Mouse (Mus musculus) heart, embryonic 15.5 days (tissue): ENCODE results near the gene Klhl29. TPM values are rescaled to one million over a fixed set of nuclear protein-coding genes. Genes with fewer than 3 reads are reported as not detected.

Experiments used
- ATAC-seq: fragments of 200-750 bp; cut with Nextera tagmentation; replicated peaks from 2 replicates; pipeline ENCODE4 v1.8.0; 2017; ENCODE audit warnings: low read depth, moderate TSS enrichment; ENCODE audit not compliant: insufficient number of reproducible peaks, insufficient read depth, low FRiP score
- H3K27ac ChIP-seq: fragments of 300-500 bp; sonication (generic); 2 replicates; pipeline ENCODE4 v1.5.1; 2015; ENCODE audit warnings: mild to moderate bottlenecking, inconsistent platforms
- H3K27me3 ChIP-seq: fragments of 300-500 bp; sonication (generic); 2 replicates; pipeline ENCODE4 v1.6.1; 2015; ENCODE audit warnings: inconsistent platforms
- H3K36me3 ChIP-seq: fragments of 300-500 bp; sonication (generic); 2 replicates; pipeline ENCODE4 v1.6.1; 2015; ENCODE audit warnings: mild to moderate bottlenecking, inconsistent platforms
- H3K4me1 ChIP-seq: fragments of 300-500 bp; sonication (generic); replicated peaks from 2 replicates; pipeline ENCODE4 v1.6.1; 2015; ENCODE audit warnings: inconsistent platforms
- H3K4me2 ChIP-seq: fragments of 300-500 bp; sonication (generic); 2 replicates; pipeline ENCODE4 v1.6.1; 2015; ENCODE audit warnings: inconsistent platforms, mild to moderate bottlenecking, moderate library complexity
- H3K4me3 ChIP-seq: fragments of 300-500 bp; sonication (generic); 2 replicates; pipeline ENCODE4 v1.5.1; 2015; ENCODE audit warnings: mild to moderate bottlenecking, inconsistent platforms
- H3K9ac ChIP-seq: fragments of 300-500 bp; sonication (generic); 2 replicates; pipeline ENCODE4 v1.6.1; 2015; ENCODE audit warnings: mild to moderate bottlenecking, inconsistent platforms
- H3K9me3 ChIP-seq: fragments of 300-500 bp; sonication (generic); replicated peaks from 2 replicates; pipeline ENCODE4 v1.6.1; 2016; ENCODE audit warnings: inconsistent platforms
- WGBS: fragments of 180-500 bp; shearing (Covaris S2); methylation state at CpG from one replicate; pipeline ENCODE4 v1.1.7; 2015; ENCODE audit warnings: mixed read lengths; 5-methylcytosine and 5-hydroxymethylcytosine counted together
- polyA plus RNA-seq: library from polyadenylated mRNA; unstranded; fragments of >200 nt; fragmentation: Nextera tagmentation; extraction: Ambion mirVana; gene quantifications from 2 replicates; pipeline ENCODE4 v1.2.1, GENCODE M21; 2015

Klhl29 gene
- polyA plus RNA-seq, 1 experiment from 2014 or later = 0.21 TPM

DNA sequence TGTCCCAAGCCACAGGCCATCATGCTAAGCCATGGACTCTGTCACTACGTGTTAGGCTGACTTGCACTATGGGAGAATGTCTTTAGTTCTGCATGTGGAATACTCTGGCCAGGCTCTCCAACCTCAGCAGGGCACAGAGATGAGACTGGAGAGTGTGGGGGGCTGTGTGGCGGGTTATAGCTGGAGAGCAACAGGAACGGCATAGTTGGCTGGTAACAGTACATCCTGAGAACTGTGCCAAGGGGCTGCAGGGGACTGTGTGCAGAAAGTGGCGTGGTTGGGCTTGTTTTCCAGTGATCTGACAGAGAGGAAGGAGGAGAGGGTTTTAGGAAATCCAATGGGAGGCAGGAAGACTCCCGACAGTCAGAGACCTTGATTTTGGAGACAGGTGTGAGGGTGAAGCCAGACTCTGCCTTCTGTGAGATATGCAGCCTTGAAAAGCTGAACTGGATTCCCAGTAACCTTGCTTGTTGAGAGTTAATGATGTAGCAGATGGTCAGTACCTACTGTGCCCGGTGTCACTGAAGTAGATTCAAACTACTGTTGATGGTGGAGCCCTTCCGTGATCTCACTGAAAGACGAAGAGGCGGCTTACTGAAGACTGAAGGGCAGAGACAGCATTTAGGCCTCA is 270.9 kb downstream of the Klhl29 start:
- Histone ChIP-seq H3K4me1 (peaks cover 2% of the 10 kb centered on the region; the same call in 1 of the 2 replicates), H3K36me3 (no peaks in the 10 kb centered on the region), H3K9ac (no peak overlapping the region), H3K27me3 (no peaks in the 10 kb centered on the region), H3K27ac (no peak overlapping the region), H3K9me3 (no peaks in the 10 kb centered on the region), H3K4me2 (no peak overlapping the region), H3K4me3 (no peak overlapping the region)
- WGBS = 77% methylated on average over 9 of the region's 9 CpGs
- ATAC-seq = no peak

DNA sequence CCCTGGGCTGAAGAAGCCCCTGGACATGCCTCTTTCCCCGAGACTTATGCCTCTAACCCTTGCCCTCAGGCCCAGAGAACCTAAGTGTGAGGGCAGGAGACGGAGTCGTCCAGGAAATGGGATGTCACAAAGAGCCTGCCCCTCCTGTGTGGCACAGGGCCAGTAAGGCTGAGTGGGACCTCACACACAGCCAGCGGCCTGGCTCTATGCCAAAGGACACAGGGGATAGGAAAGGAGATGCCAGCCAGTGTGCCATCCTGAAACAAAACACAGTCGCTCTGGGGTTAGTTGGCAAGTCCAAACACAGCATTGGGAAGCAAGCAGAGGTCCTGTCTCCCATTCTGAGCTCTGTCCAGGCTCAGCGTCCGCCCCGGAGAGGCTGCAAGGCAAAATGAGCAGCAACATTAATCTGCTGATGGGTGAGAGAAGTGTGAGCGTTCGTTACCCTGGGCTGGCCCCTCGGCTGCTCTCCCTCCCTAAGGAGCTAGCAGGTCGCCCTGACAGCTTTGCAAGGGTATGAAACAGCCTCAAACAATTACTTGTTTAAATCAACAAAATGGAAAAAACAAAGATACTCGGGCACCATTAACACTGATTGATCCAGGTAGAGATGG is 274.0 kb downstream of the Klhl29 start:
- ATAC-seq = no peak
- Histone ChIP-seq H3K4me3 (no peak overlapping the region), H3K9ac (no peak overlapping the region), H3K4me2 (no peak overlapping the region), H3K4me1 (peaks cover 2% of the 10 kb centered on the region; the same call in 1 of the 2 replicates), H3K9me3 (no peaks in the 10 kb centered on the region), H3K27me3 (no peaks in the 10 kb centered on the region), H3K36me3 (no peaks in the 10 kb centered on the region), H3K27ac (no peak overlapping the region)
- WGBS = 54% methylated on average over 13 of the region's 13 CpGs

DNA sequence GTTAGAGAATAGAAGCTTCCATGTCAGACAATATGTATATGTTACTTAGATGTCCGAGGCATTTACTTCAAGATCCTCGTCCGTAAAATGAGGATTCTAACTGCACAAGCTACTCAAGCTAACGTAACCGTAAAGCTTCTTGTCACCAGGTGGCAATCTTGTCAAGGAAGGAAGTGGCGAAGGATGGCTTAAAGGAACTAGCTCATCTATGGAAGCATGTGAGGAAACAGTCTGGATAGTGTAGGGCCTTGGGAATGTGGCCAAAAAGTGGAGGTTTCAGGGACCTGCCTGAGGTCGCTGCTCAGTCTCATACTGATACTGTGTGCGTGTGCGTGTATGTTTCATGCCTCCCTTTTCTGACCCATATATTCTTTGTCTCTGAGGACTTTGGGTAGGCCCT is 275.9 kb downstream of the Klhl29 start:
- Histone ChIP-seq H3K4me3 (no peak overlapping the region), H3K9me3 (no peaks in the 10 kb centered on the region), H3K9ac (no peak overlapping the region), H3K27me3 (no peaks in the 10 kb centered on the region), H3K27ac (no peak overlapping the region), H3K4me2 (no peak overlapping the region), H3K4me1 (peaks cover 2% of the 10 kb centered on the region; the same call in 1 of the 2 replicates), H3K36me3 (no peaks in the 10 kb centered on the region)
- 74% methylated on average over 9 of the region's 9 CpGs for WGBS
- 0 out of 2 replicates have a peak, but pooled peaks have one; percentile 32 for ATAC-seq

DNA sequence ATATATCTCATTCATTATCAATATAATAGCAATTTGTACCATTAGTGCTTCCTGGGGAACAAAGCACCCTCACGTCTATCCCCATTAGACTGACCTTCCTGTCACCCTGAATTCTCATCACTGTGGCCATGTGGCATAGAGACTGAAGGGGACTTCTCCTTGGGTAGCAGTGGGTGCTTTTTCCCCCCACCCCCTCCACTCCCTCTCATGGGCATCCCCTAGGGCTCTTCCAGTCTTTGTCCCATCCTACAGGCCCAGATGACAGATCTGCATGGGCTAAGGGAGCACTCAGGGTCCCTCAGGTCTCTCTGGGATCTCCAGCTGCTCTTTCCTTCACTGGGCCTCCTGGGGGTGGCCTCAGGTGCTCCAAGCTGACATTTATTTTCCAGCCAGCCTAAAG is 286.8 kb downstream of the Klhl29 start:
- no peaks in the 10 kb centered on the region for H3K27me3 ChIP-seq

DNA sequence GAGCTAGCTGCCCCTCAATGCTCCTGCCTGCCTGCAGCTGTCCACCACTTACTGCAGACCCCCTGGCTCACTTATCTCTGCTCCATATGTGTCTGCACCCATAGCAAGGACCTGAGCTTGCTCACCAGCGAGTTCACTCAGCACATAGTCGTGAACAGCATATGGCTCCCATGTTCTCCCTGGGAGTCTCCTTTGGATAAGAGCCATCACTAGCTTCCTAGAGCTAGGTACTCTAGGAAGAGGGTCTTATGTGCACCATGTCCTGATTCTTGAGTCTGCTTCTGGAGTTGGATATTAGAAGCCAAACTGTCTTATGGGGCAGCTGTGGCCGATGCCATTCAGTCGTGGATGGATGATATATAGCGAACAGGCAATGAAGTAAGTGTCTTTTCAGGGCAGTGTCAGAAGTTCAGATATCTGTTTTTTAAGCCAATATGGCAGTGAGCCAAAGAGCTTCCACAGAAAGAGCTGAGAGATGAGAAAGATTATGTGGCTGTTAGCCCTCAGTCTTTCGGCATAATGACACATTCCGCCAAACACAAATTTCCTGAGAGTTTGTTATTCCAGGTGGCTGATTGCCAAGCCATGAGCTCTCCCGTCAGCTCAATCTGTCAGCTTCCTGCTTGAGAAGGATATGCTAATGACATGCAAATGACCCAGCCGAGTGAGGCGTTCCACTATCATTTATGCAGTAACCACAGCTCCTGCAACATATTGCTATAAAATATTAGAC is 287.5 kb downstream of the Klhl29 start:
- 22% methylated on average over 10 of the region's 10 CpGs for WGBS
- Histone ChIP-seq H3K27ac (no peak overlapping the region), H3K9ac (no peak overlapping the region), H3K4me1 (peaks cover 10% of the 10 kb centered on the region), H3K27me3 (no peaks in the 10 kb centered on the region), H3K4me2 (peak overlapping the region; percentile 9; the same call in 1 of the 2 replicates), H3K4me3 (no peak overlapping the region), H3K9me3 (no peaks in the 10 kb centered on the region), H3K36me3 (no peaks in the 10 kb centered on the region)
- no peak for ATAC-seq

More for the DNA sequence above, 286.8 kb downstream of the Klhl29 start:
- WGBS = 25% methylated on average over 1 of the region's 1 CpGs
- Histone ChIP-seq H3K4me2 (no peak overlapping the region), H3K36me3 (no peaks in the 10 kb centered on the region), H3K9me3 (no peaks in the 10 kb centered on the region), H3K27ac (no peak overlapping the region), H3K4me1 (peaks cover 10% of the 10 kb centered on the region), H3K4me3 (no peak overlapping the region), H3K9ac (no peak overlapping the region)
- ATAC-seq = peak; percentile 25; the same call in 1 of the 2 replicates

DNA sequence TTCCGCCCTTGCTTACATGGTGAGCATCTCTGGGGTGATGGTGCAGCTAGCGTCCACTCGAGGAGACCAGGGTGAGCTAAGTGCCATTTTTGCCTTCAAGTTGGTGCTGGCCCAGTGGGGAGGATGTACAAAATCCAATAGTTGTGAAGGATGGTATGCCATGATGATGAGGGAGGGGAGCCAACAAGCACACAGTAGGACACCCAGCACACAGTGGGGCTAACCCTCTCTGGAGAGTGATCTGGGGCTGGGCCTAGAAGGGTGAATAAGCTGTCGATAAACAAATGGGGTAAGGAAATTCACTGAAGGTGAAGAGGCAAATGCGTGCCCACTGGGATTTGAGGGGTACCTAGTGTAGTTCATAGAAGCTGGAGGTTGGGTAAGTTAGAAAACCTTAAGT is 290.8 kb downstream of the Klhl29 start:
- 0 out of 2 replicates have a peak, but pooled peaks cover 3% of the 10 kb centered on the region for H3K9me3 ChIP-seq
- no peak overlapping the region for H3K4me3 ChIP-seq
- H3K36me3 ChIP-seq = no peaks in the 10 kb centered on the region
- 88% methylated on average over 5 of the region's 5 CpGs for WGBS
- no peaks in the 10 kb centered on the region for H3K27me3 ChIP-seq
- peaks cover 10% of the 10 kb centered on the region for H3K4me1 ChIP-seq
- no peak overlapping the region for H3K27ac ChIP-seq
- no peak overlapping the region for H3K9ac ChIP-seq
- H3K4me2 ChIP-seq = no peak overlapping the region
- no peak for ATAC-seq

DNA sequence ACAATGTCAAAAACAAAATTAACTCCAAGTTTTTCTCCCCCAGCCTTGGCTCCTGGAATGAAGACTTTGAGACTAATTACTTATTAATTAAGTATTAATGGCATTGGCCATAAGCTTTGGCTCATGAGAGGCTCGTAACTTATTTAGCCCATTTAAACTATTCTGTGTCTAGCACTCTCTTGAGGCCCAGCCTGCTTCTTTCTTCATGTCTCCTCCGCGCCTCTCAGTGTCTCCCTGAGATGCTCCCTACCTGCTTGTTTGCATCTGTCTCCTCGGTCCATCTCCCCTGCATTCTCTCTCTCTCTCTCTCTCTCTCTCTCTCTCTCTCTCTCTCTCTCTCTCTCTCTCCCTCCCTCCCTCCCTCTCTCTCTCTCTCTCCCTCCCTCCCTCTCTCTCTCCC is 294.0 kb downstream of the Klhl29 start:
- Histone ChIP-seq H3K27me3 (no peaks in the 10 kb centered on the region), H3K36me3 (no peaks in the 10 kb centered on the region), H3K4me3 (no peak overlapping the region), H3K4me1 (no peaks in the 10 kb centered on the region), H3K9me3 (0 out of 2 replicates have a peak, but pooled peaks cover 3% of the 10 kb centered on the region), H3K9ac (no peak overlapping the region), H3K4me2 (no peak overlapping the region), H3K27ac (no peak overlapping the region)
- 85% methylated on average over 4 of the region's 4 CpGs for WGBS
- no peak for ATAC-seq

DNA sequence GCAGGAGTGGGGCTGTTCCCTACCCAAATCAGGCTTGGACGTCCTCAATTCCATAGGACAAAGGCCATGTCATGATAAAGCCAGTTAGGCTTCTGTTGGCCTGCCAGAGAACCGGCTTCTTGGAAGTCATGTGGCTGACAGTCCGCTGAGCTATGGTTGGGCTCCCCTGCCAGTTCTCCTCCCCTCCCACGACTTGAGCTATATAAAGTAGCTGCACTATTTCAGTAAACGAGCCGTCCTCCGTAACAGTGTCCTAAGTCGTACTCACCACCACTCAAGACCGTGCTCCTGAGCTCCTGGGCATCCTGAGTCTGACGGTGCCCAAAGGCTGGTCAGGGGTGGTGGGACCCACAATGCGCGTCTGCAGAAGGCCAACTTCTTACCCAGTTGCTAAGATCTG is 302.3 kb downstream of the Klhl29 start:
- Histone ChIP-seq H3K27me3 (no peaks in the 10 kb centered on the region), H3K9me3 (no peaks in the 10 kb centered on the region), H3K27ac (no peak overlapping the region), H3K4me2 (peak overlapping the region; percentile 49), H3K4me1 (peaks cover 3% of the 10 kb centered on the region; the same call in 1 of the 2 replicates), H3K9ac (no peak overlapping the region), H3K4me3 (no peak overlapping the region), H3K36me3 (no peaks in the 10 kb centered on the region)
- WGBS = 46% methylated on average over 12 of the region's 12 CpGs
- no peak; the same call in 1 of the 2 replicates for ATAC-seq

DNA sequence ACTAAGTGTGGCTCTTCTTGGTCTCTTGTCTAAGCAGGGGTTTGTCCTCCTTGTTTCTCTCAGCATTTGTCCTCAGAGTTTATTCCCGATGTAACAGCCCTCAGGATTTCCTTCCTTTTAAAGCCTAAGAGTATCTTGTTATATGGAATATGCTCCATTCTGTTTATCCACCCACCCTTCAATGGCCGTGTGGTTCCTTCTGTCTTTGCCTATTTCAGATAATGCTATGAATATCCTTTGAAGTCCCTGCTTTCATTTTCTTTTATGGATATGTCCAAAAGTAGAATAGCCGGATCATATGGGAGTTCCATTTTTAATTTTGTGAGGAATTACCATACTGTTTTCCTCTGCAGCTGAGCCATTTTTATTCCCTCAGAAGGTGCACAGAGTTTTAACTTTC is 305.4 kb downstream of the Klhl29 start:
- ATAC-seq = no peak
- Histone ChIP-seq H3K27ac (no peak overlapping the region), H3K4me3 (no peak overlapping the region), H3K9ac (no peak overlapping the region), H3K27me3 (no peaks in the 10 kb centered on the region), H3K9me3 (no peaks in the 10 kb centered on the region), H3K4me2 (no peak overlapping the region), H3K36me3 (no peaks in the 10 kb centered on the region), H3K4me1 (peaks cover 3% of the 10 kb centered on the region; the same call in 1 of the 2 replicates)
- 75% methylated on average over 3 of the region's 3 CpGs for WGBS

DNA sequence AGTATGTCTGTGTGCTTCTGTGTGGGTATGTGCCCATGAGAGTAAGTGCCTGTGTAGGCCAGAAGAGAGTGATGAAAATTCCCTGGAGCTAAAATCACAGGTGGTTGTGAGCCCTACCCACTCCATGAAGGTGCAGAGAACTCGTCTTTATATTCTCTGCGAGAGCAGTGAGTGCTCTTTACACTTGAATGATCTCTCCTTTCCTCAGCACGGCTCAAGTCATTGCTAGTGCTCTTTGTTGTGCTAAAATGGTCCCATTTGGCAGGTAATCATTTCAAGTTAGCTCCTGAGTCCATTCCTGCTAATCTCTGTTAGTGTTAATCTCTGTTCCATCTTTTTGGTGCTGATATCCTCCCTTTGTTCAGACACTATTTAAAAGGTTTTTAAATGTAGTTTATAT is 307.9 kb downstream of the Klhl29 start:
- no peaks in the 10 kb centered on the region for H3K36me3 ChIP-seq
- no peaks in the 10 kb centered on the region for H3K9me3 ChIP-seq
- no peak overlapping the region for H3K9ac ChIP-seq
- ATAC-seq = no peak
- no peaks in the 10 kb centered on the region for H3K4me1 ChIP-seq
- no peaks in the 10 kb centered on the region for H3K27me3 ChIP-seq
- no peak overlapping the region for H3K4me2 ChIP-seq
- H3K4me3 ChIP-seq = no peak overlapping the region
- H3K27ac ChIP-seq = no peak overlapping the region
- 65% methylated on average over 3 of the region's 3 CpGs for WGBS

DNA sequence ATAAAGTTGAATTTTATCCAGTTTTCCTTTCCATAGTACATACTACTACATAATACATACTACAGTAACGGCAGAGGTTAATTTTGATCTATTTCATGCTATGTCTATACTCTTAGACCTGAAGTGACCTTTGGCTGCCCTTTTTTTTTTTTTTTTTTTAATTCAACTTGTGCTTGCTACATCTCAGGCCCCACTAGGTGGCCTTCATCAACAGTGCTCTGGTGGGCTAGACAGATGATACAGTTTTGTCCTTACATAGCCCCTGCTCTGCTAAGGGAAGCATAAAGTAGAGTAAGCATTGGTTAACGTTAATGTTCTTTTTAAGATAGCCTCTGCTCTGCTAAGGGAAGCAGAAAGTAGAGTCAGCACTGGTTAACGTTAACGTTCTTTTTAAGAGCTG is 327.4 kb downstream of the Klhl29 start:
- H3K27me3 ChIP-seq = no peaks in the 10 kb centered on the region
- H3K36me3 ChIP-seq = no peaks in the 10 kb centered on the region; the same call in 1 of the 2 replicates
- no peak overlapping the region for H3K9ac ChIP-seq
- no peak overlapping the region for H3K4me2 ChIP-seq
- no peaks in the 10 kb centered on the region for H3K4me1 ChIP-seq
- ATAC-seq = no peak
- peaks cover 22% of the 10 kb centered on the region for H3K9me3 ChIP-seq
- 89% methylated on average over 4 of the region's 4 CpGs for WGBS
- H3K27ac ChIP-seq = no peak overlapping the region
- no peak overlapping the region for H3K4me3 ChIP-seq
